Mouse (Mus musculus) myocyte (in vitro differentiated cells): ENCODE results near the gene Polk.

Source experiments
- MAX ChIP-seq: IDR thresholded peaks from one replicate; pipeline ENCODE4 v1.6.1; 2011; ENCODE audit warnings: low read depth, mild to moderate bottlenecking, control low read depth
- MYOD1 ChIP-seq, 3 experiments: IDR thresholded peaks; one replicate each; pipeline ENCODE4 v1.6.1; 2011; ENCODE audit warnings: control low read depth in 2 of 3, low read depth in 2 of 3, mild to moderate bottlenecking in 2 of 3, moderate library complexity in 1 of 3; ENCODE audit not compliant: insufficient read length in 2 of 3, control insufficient read depth in 1 of 3
- POLR2A ChIP-seq: IDR thresholded peaks from one replicate; pipeline ENCODE4 v1.6.1; 2011; ENCODE audit warnings: low read depth, mild to moderate bottlenecking, control low read depth, moderate library complexity; ENCODE audit not compliant: insufficient read length
- POLR2AphosphoS2 ChIP-seq: IDR thresholded peaks from one replicate; pipeline ENCODE4 v1.6.1; 2011; ENCODE audit warnings: low read depth, control low read depth; ENCODE audit not compliant: insufficient read length
- REST ChIP-seq: IDR thresholded peaks from one replicate; pipeline ENCODE4 v1.6.1; 2011; ENCODE audit warnings: mild to moderate bottlenecking, control low read depth, moderate library complexity; ENCODE audit not compliant: insufficient read depth, insufficient read length
- SRF ChIP-seq: IDR thresholded peaks from one replicate; pipeline ENCODE4 v1.6.1; 2011; ENCODE audit warnings: low read depth; ENCODE audit not compliant: control insufficient read depth, insufficient read length
- TCF12 ChIP-seq: IDR thresholded peaks from one replicate; pipeline ENCODE4 v1.6.1; 2011; ENCODE audit warnings: mild to moderate bottlenecking, control low read depth; ENCODE audit not compliant: poor library complexity, insufficient read depth, severe bottlenecking
- TCF3 ChIP-seq: IDR thresholded peaks from one replicate; pipeline ENCODE4 v1.6.1; 2011; ENCODE audit warnings: low read depth, control low read depth; ENCODE audit not compliant: insufficient read length
- USF1 ChIP-seq: IDR thresholded peaks from one replicate; pipeline ENCODE4 v1.6.1; 2011; ENCODE audit warnings: low read depth, mild to moderate bottlenecking, control low read depth, moderate library complexity

GRCm38 (mm10) chr13:96586540-96586939 lies 44.2 kb upstream of the Polk start:
- TF ChIP-seq MYOD1 (IDR thresholded peaks at IDR 0.05; ENCODE audit: control insufficient read depth in 1 of 3, insufficient read length in 2 of 3, low read depth in 2 of 3) (no peak), POLR2A (no peak), MAX (no peak), POLR2AphosphoS2 (no peak), TCF12 (no peak), USF1 (no peak), REST (no peak), TCF3 (no peak), SRF (no peak)
